ENCODE assay signal across 23 mouse cellular contexts in genomic region chr3:58713191-58713590, GRCm38 (mm10). TPM values are rescaled to one million over a fixed set of nuclear protein-coding genes. Genes with fewer than 3 reads are reported as not detected.
DNase-seq lines count a peak whose midpoint lies in the region; ATAC-seq and TF ChIP-seq lines count a peak whose summit lies in the region.
"Had no signal": no experiment of that assay in that cellular context is flagged by ENCODE, and none has a peak within 500 bp of the region (broad histone marks: within the 10 kb centered on the region; RNA-seq: fewer than 3 reads in every experiment).

No protein-coding gene starts in this region.

- no peaks in the 10 kb centered on the region for H3K9me3 ChIP-seq in forebrain, postnatal 0 days (ENCODE audit: low read length)
- H3K9me3 ChIP-seq: forebrain, embryonic 13.5 days; midbrain, embryonic 12.5 days had no signal

- no peak overlapping the region for H3K4me3 ChIP-seq in forebrain, postnatal 0 days (ENCODE audit: low read depth, low read length)
- H3K4me3 ChIP-seq: embryonic facial prominence, embryonic 13.5 days; erythroblast, embryonic 14.5 days; forebrain, embryonic 13.5 days; gastrocnemius, adult 2 months; midbrain, embryonic 12.5 days had no signal

- ATAC-seq in megakaryocyte progenitor cell, adult 5-6 weeks (replicated peaks; ENCODE audit: poor library complexity), result peak; percentile 29; the same call in 1 of the 2 replicates
- no peak for ATAC-seq in forebrain, postnatal 0 days
- ATAC-seq in inflammation-experienced regulatory T-cells, adult 6 months, result no peak
- ATAC-seq: forebrain, embryonic 13.5 days; hindbrain, embryonic 16.5 days had no signal

- no peaks in the 10 kb centered on the region for H3K4me1 ChIP-seq in forebrain, postnatal 0 days (ENCODE audit: insufficient read depth)
- H3K4me1 ChIP-seq: embryonic facial prominence, embryonic 13.5 days; forebrain, embryonic 13.5 days; midbrain, embryonic 12.5 days had no signal

- TF ChIP-seq CTCF in forebrain, postnatal 0 days (IDR thresholded peaks at IDR 0.05; ENCODE audit: low read depth), result no peak

- no peak overlapping the region for H3K4me2 ChIP-seq in forebrain, postnatal 0 days (ENCODE audit: low read depth)
- H3K4me2 ChIP-seq: embryonic facial prominence, embryonic 13.5 days; forebrain, embryonic 13.5 days; midbrain, embryonic 12.5 days had no signal

- no peak overlapping the region for H3K27ac ChIP-seq in forebrain, postnatal 0 days (ENCODE audit: low read depth, low read length)
- H3K27ac ChIP-seq: embryonic facial prominence, embryonic 13.5 days; forebrain, embryonic 13.5 days; gastrocnemius, adult 2 months; midbrain, embryonic 12.5 days had no signal

- 93% methylated on average over 4 of the region's 4 CpGs for WGBS in forebrain, postnatal 0 days

- no peaks in the 10 kb centered on the region for H3K36me3 ChIP-seq in forebrain, postnatal 0 days (ENCODE audit: insufficient read depth)
- H3K36me3 ChIP-seq: embryonic facial prominence, embryonic 13.5 days; midbrain, embryonic 12.5 days had no signal

- no peak overlapping the region for H3K9ac ChIP-seq in forebrain, postnatal 0 days
- H3K9ac ChIP-seq: embryonic facial prominence, embryonic 13.5 days; forebrain, embryonic 13.5 days; midbrain, embryonic 12.5 days had no signal

- H3K27me3 ChIP-seq in forebrain, postnatal 0 days (ENCODE audit: insufficient read depth, low read length), result no peaks in the 10 kb centered on the region
- H3K27me3 ChIP-seq: embryonic facial prominence, embryonic 13.5 days; forebrain, embryonic 13.5 days; midbrain, embryonic 12.5 days had no signal

- peak; percentile 44 for DNase-seq in heart, adult 11 months
- DNase-seq in heart, postnatal 10 days, result no peak
- DNase-seq in 416B (ENCODE audit: low read depth), result peak; percentile 62
- peak; percentile 46 for DNase-seq in adipocyte (ENCODE audit: low spot score)
- DNase-seq in forebrain, postnatal 0 days, result no peak
- DNase-seq: B cell, adult 2 months; cerebellum, adult 18-20 months; cerebellum, postnatal 25 days; embryo, embryonic 11 days; gastrocnemius, adult 2 months; heart, adult 18-20 months; kidney, adult 2 months; kidney, postnatal 10 days; lung, postnatal 4 days; right cerebral cortex, postnatal 14 days; thymus, postnatal 14 days had no signal

- intact Hi-C loops in heart, postnatal 10 days (cut with DNase I), result no loop called here

RNA-seq across cellular contexts. Expression of gene Siah2, which starts 21.0 kb away (rescaled TPM):
- 10 to 100 TPM; 12.6 to 13.5 TPM for total RNA-seq in heart, postnatal 10 days (2021)
- 16.0 and 21.2 TPM in 2 replicates for total RNA-seq in megakaryocyte progenitor cell, adult 5-6 weeks (2015)
- 7.0 and 10.5 TPM in 2 replicates for total RNA-seq in megakaryocyte progenitor cell, adult 5-6 weeks (2017)
- 22.1 and 25.2 TPM in 2 replicates for total RNA-seq in forebrain, postnatal 0 days (2014; rRNA removed)
- 11.2 and 13.6 TPM in 2 replicates for polyA plus RNA-seq in forebrain, postnatal 0 days (2015; fragmentation: Nextera tagmentation; extraction: Ambion mirVana)
- polyA plus RNA-seq in inflammation-experienced regulatory T-cells, adult 6 months (2017; shearing (Covaris generic)), result 1 to 10 TPM; 1.4 to 2.8 (median 2.1) TPM

Comparison
In these comparisons a context has a peak if more than half of its experiments do, and no peak if none do; other contexts are left out.
1. DNase-seq: peak in heart, adult 11 months (single experiment), 416B (single experiment) and adipocyte (single experiment); none in heart, postnatal 10 days (0 of 2) and forebrain, postnatal 0 days (single experiment).